Mouse (Mus musculus): ENCODE measurements around the gene Krtap17-1. TPM values are rescaled to one million over a fixed set of nuclear protein-coding genes. Genes with fewer than 3 reads are reported as not detected.

Krtap17-1 gene
- total and polyA plus RNA-seq, 2 experiments from 2014 or later: not detected

GRCm38 (mm10) chr11:99965961-99966360 lies 27.8 kb downstream of the Krtap17-1 start:
- TF ChIP-seq EP300 (IDR thresholded peaks at IDR 0.05; ENCODE audit: low read depth) (no peak), CTCF (IDR thresholded peaks at IDR 0.05; ENCODE audit: low read depth) (no peak)
- ATAC-seq (ENCODE audit: insufficient read depth, low read depth): no peak

GRCm38 (mm10) chr11:99964213-99964612 lies 29.6 kb downstream of the Krtap17-1 start:
- no peak for ATAC-seq (ENCODE audit: insufficient read depth, low read depth)
- Histone ChIP-seq H3K9me3 (replicated peaks; ENCODE audit: control insufficient read depth, low read length) (no peaks in the 10 kb centered on the region), H3K27ac (ENCODE audit: low read depth) (no peak overlapping the region), H3K4me2 (ENCODE audit: low read depth, low read length) (no peak overlapping the region), H3K36me3 (replicated peaks; ENCODE audit: control insufficient read depth, insufficient read depth, low read length) (no peaks in the 10 kb centered on the region), H3K9ac (replicated peaks; ENCODE audit: low read depth, low read length) (no peak overlapping the region), H3K4me3 (ENCODE audit: low read depth, low read length) (no peak overlapping the region), H3K27me3 (ENCODE audit: control insufficient read depth, insufficient read depth, low read length) (no peaks in the 10 kb centered on the region), H3K4me1 (ENCODE audit: control insufficient read depth, insufficient read depth) (no peaks in the 10 kb centered on the region)
- no peak for DNase-seq (ENCODE audit: low spot score)
- TF ChIP-seq CTCF (IDR thresholded peaks at IDR 0.05; ENCODE audit: low read depth) (no peak), EP300 (IDR thresholded peaks at IDR 0.05; ENCODE audit: low read depth) (no peak)
- WGBS: 53% methylated on average over 6 of the region's 6 CpGs

More at GRCm38 (mm10) chr11:99965961-99966360, 27.8 kb downstream of the Krtap17-1 start:
- 26% methylated on average over 2 of the region's 2 CpGs for WGBS
- Histone ChIP-seq H3K27me3 (ENCODE audit: control insufficient read depth, insufficient read depth, low read length) (no peaks in the 10 kb centered on the region), H3K4me2 (ENCODE audit: low read depth, low read length) (no peak overlapping the region), H3K36me3 (replicated peaks; ENCODE audit: control insufficient read depth, insufficient read depth, low read length) (no peaks in the 10 kb centered on the region), H3K27ac (ENCODE audit: low read depth) (no peak overlapping the region), H3K9me3 (replicated peaks; ENCODE audit: control insufficient read depth, low read length) (no peaks in the 10 kb centered on the region), H3K4me3 (ENCODE audit: low read depth, low read length) (no peak overlapping the region), H3K9ac (replicated peaks; ENCODE audit: low read depth, low read length) (no peak overlapping the region), H3K4me1 (ENCODE audit: control insufficient read depth, insufficient read depth) (no peaks in the 10 kb centered on the region)
- DNase-seq (ENCODE audit: low spot score): no peak

- 72% methylated on average over 2 of the region's 2 CpGs for WGBS
- DNase-seq (ENCODE audit: low spot score) (no peak), ATAC-seq (ENCODE audit: insufficient read depth, low read depth) (no peak)
- TF ChIP-seq EP300 (IDR thresholded peaks at IDR 0.05; ENCODE audit: low read depth): no peak
- TF ChIP-seq CTCF (IDR thresholded peaks at IDR 0.05; ENCODE audit: low read depth): no peak
- Histone ChIP-seq H3K9me3 (replicated peaks; ENCODE audit: control insufficient read depth, low read length) (no peaks in the 10 kb centered on the region), H3K36me3 (replicated peaks; ENCODE audit: control insufficient read depth, insufficient read depth, low read length) (no peaks in the 10 kb centered on the region), H3K27ac (ENCODE audit: low read depth) (no peak within 1 kb of the TSS), H3K9ac (replicated peaks; ENCODE audit: low read depth, low read length) (no peak within 1 kb of the TSS), H3K4me1 (ENCODE audit: control insufficient read depth, insufficient read depth) (no peaks in the 10 kb centered on the region), H3K4me3 (ENCODE audit: low read depth, low read length) (no peak within 1 kb of the TSS), H3K4me2 (ENCODE audit: low read depth, low read length) (no peak within 1 kb of the TSS), H3K27me3 (ENCODE audit: control insufficient read depth, insufficient read depth, low read length) (no peaks in the 10 kb centered on the region)
These were observed 45.6 kb downstream of the Krtap17-1 start, which contains the start of gene Krtap9-5 for GRCm38 (mm10) chr11:99948175-99948574. TSS of gene Krtap9-5 (plus strand) at chr11:99948475.

Other genes with a start within 250 kb of the Krtap17-1 start
Only the 30 nearest of the 32 such genes appear.
- not detected in 2 replicates for gene Krtap4-8, start 213.3 kb downstream of the Krtap17-1 start, total RNA-seq (2014; rRNA removed; ENCODE audit: low replicate concordance)
- not detected in 2 replicates for gene Krtap4-8, start 213.3 kb downstream of the Krtap17-1 start, polyA plus RNA-seq (2015; fragmentation: Nextera tagmentation; extraction: Ambion mirVana)
- not detected in 2 replicates for gene Krtap4-9, start 208.8 kb downstream of the Krtap17-1 start, total RNA-seq (2014; rRNA removed; ENCODE audit: low replicate concordance)
- not detected in 2 replicates for gene Krtap4-9, start 208.8 kb downstream of the Krtap17-1 start, polyA plus RNA-seq (2015; fragmentation: Nextera tagmentation; extraction: Ambion mirVana)
- not detected in 2 replicates for gene Gm11596, start 200.5 kb downstream of the Krtap17-1 start, total RNA-seq (2014; rRNA removed; ENCODE audit: low replicate concordance)
- not detected in 2 replicates for gene Gm11596, start 200.5 kb downstream of the Krtap17-1 start, polyA plus RNA-seq (2015; fragmentation: Nextera tagmentation; extraction: Ambion mirVana)
- gene Gm11569, start 195.1 kb downstream of the Krtap17-1 start, total RNA-seq (2014; rRNA removed; ENCODE audit: low replicate concordance): not detected in 2 replicates
- not detected in 2 replicates for gene Gm11569, start 195.1 kb downstream of the Krtap17-1 start, polyA plus RNA-seq (2015; fragmentation: Nextera tagmentation; extraction: Ambion mirVana)
- gene Gm11554, start 189.5 kb downstream of the Krtap17-1 start, total RNA-seq (2014; rRNA removed; ENCODE audit: low replicate concordance): not detected in 2 replicates
- not detected in 2 replicates for gene Gm11554, start 189.5 kb downstream of the Krtap17-1 start, polyA plus RNA-seq (2015; fragmentation: Nextera tagmentation; extraction: Ambion mirVana)
- gene Krtap4-13, start 184.1 kb downstream of the Krtap17-1 start, total RNA-seq (2014; rRNA removed; ENCODE audit: low replicate concordance): not detected in 2 replicates
- not detected in 2 replicates for gene Krtap4-13, start 184.1 kb downstream of the Krtap17-1 start, polyA plus RNA-seq (2015; fragmentation: Nextera tagmentation; extraction: Ambion mirVana)
- gene Gm11564, start 178.3 kb downstream of the Krtap17-1 start, total RNA-seq (2014; rRNA removed; ENCODE audit: low replicate concordance): not detected in 2 replicates
- gene Gm11564, start 178.3 kb downstream of the Krtap17-1 start, polyA plus RNA-seq (2015; fragmentation: Nextera tagmentation; extraction: Ambion mirVana): not detected in 2 replicates
- gene 2300003K06Rik, start 155.9 kb downstream of the Krtap17-1 start, total RNA-seq (2014; rRNA removed; ENCODE audit: low replicate concordance): not detected in 2 replicates
- gene 2300003K06Rik, start 155.9 kb downstream of the Krtap17-1 start, polyA plus RNA-seq (2015; fragmentation: Nextera tagmentation; extraction: Ambion mirVana): not detected in 2 replicates
- gene Krtap4-16, start 142.4 kb downstream of the Krtap17-1 start, total RNA-seq (2014; rRNA removed; ENCODE audit: low replicate concordance): not detected in 2 replicates
- not detected in 2 replicates for gene Krtap4-16, start 142.4 kb downstream of the Krtap17-1 start, polyA plus RNA-seq (2015; fragmentation: Nextera tagmentation; extraction: Ambion mirVana)
- not detected in 2 replicates for gene Gm11568, start 136.1 kb downstream of the Krtap17-1 start, total RNA-seq (2014; rRNA removed; ENCODE audit: low replicate concordance)
- gene Gm11568, start 136.1 kb downstream of the Krtap17-1 start, polyA plus RNA-seq (2015; fragmentation: Nextera tagmentation; extraction: Ambion mirVana): not detected in 2 replicates
- not detected in 2 replicates for gene Gm11559, start 129.5 kb downstream of the Krtap17-1 start, total RNA-seq (2014; rRNA removed; ENCODE audit: low replicate concordance)
- not detected in 2 replicates for gene Gm11559, start 129.5 kb downstream of the Krtap17-1 start, polyA plus RNA-seq (2015; fragmentation: Nextera tagmentation; extraction: Ambion mirVana)
- gene Krtap9-1, start 120.6 kb downstream of the Krtap17-1 start, total RNA-seq (2014; rRNA removed; ENCODE audit: low replicate concordance): not detected in 2 replicates
- not detected in 2 replicates for gene Krtap9-1, start 120.6 kb downstream of the Krtap17-1 start, polyA plus RNA-seq (2015; fragmentation: Nextera tagmentation; extraction: Ambion mirVana)
- gene Gm11567, start 114.8 kb downstream of the Krtap17-1 start, total RNA-seq (2014; rRNA removed; ENCODE audit: low replicate concordance): not detected in 2 replicates
- gene Gm11567, start 114.8 kb downstream of the Krtap17-1 start, polyA plus RNA-seq (2015; fragmentation: Nextera tagmentation; extraction: Ambion mirVana): not detected in 2 replicates
- gene Krtap31-1, start 86.1 kb downstream of the Krtap17-1 start, total RNA-seq (2014; rRNA removed; ENCODE audit: low replicate concordance): not detected in 2 replicates
- gene Krtap31-1, start 86.1 kb downstream of the Krtap17-1 start, polyA plus RNA-seq (2015; fragmentation: Nextera tagmentation; extraction: Ambion mirVana): not detected in 2 replicates
- gene Gm11565, start 79.2 kb downstream of the Krtap17-1 start, total RNA-seq (2014; rRNA removed; ENCODE audit: low replicate concordance): not detected in 2 replicates
- not detected in 2 replicates for gene Gm11565, start 79.2 kb downstream of the Krtap17-1 start, polyA plus RNA-seq (2015; fragmentation: Nextera tagmentation; extraction: Ambion mirVana)
- gene Krtap31-2, start 57.7 kb downstream of the Krtap17-1 start, total RNA-seq (2014; rRNA removed; ENCODE audit: low replicate concordance): not detected in 2 replicates
- not detected in 2 replicates for gene Krtap31-2, start 57.7 kb downstream of the Krtap17-1 start, polyA plus RNA-seq (2015; fragmentation: Nextera tagmentation; extraction: Ambion mirVana)
- not detected in 2 replicates for gene Krtap9-5, start 45.5 kb downstream of the Krtap17-1 start, total RNA-seq (2014; rRNA removed; ENCODE audit: low replicate concordance)
- not detected in 2 replicates for gene Krtap9-5, start 45.5 kb downstream of the Krtap17-1 start, polyA plus RNA-seq (2015; fragmentation: Nextera tagmentation; extraction: Ambion mirVana)
- not detected in 2 replicates for gene Krtap29-1, start 14.9 kb downstream of the Krtap17-1 start, total RNA-seq (2014; rRNA removed; ENCODE audit: low replicate concordance)
- gene Krtap29-1, start 14.9 kb downstream of the Krtap17-1 start, polyA plus RNA-seq (2015; fragmentation: Nextera tagmentation; extraction: Ambion mirVana): not detected in 2 replicates
- gene Krtap16-1, start 7.4 kb downstream of the Krtap17-1 start, total RNA-seq (2014; rRNA removed; ENCODE audit: low replicate concordance): not detected in 2 replicates
- not detected in 2 replicates for gene Krtap16-1, start 7.4 kb downstream of the Krtap17-1 start, polyA plus RNA-seq (2015; fragmentation: Nextera tagmentation; extraction: Ambion mirVana)
- not detected in 2 replicates for gene Krt33a, start 22.2 kb upstream of the Krtap17-1 start, total RNA-seq (2014; rRNA removed; ENCODE audit: low replicate concordance)
- not detected in 2 replicates for gene Krt33a, start 22.2 kb upstream of the Krtap17-1 start, polyA plus RNA-seq (2015; fragmentation: Nextera tagmentation; extraction: Ambion mirVana)
- gene Krt33b, start 35.9 kb upstream of the Krtap17-1 start, total RNA-seq (2014; rRNA removed; ENCODE audit: low replicate concordance): not detected in 2 replicates
- gene Krt33b, start 35.9 kb upstream of the Krtap17-1 start, polyA plus RNA-seq (2015; fragmentation: Nextera tagmentation; extraction: Ambion mirVana): not detected in 2 replicates
- gene Krt34, start 47.6 kb upstream of the Krtap17-1 start, total RNA-seq (2014; rRNA removed; ENCODE audit: low replicate concordance): not detected in 2 replicates
- gene Krt34, start 47.6 kb upstream of the Krtap17-1 start, polyA plus RNA-seq (2015; fragmentation: Nextera tagmentation; extraction: Ambion mirVana): not detected in 2 replicates
- gene Krt31, start 56.6 kb upstream of the Krtap17-1 start, total RNA-seq (2014; rRNA removed; ENCODE audit: low replicate concordance): not detected in 2 replicates
- not detected in 2 replicates for gene Krt31, start 56.6 kb upstream of the Krtap17-1 start, polyA plus RNA-seq (2015; fragmentation: Nextera tagmentation; extraction: Ambion mirVana)
- gene Krt32, start 94.2 kb upstream of the Krtap17-1 start, total RNA-seq (2014; rRNA removed; ENCODE audit: low replicate concordance): not detected in 2 replicates
- gene Krt32, start 94.2 kb upstream of the Krtap17-1 start, polyA plus RNA-seq (2015; fragmentation: Nextera tagmentation; extraction: Ambion mirVana): not detected in 2 replicates
- not detected in 2 replicates for gene Krt35, start 102.2 kb upstream of the Krtap17-1 start, total RNA-seq (2014; rRNA removed; ENCODE audit: low replicate concordance)
- not detected in 2 replicates for gene Krt35, start 102.2 kb upstream of the Krtap17-1 start, polyA plus RNA-seq (2015; fragmentation: Nextera tagmentation; extraction: Ambion mirVana)
- not detected in 2 replicates for gene Krt36, start 111.6 kb upstream of the Krtap17-1 start, total RNA-seq (2014; rRNA removed; ENCODE audit: low replicate concordance)
- not detected in 2 replicates for gene Krt36, start 111.6 kb upstream of the Krtap17-1 start, polyA plus RNA-seq (2015; fragmentation: Nextera tagmentation; extraction: Ambion mirVana)
- gene Krt13, start 127.6 kb upstream of the Krtap17-1 start, total RNA-seq (2014; rRNA removed; ENCODE audit: low replicate concordance): not detected in 2 replicates
- 0.30 TPM in 1 of 2 replicates, not detected in the other for gene Krt13, start 127.6 kb upstream of the Krtap17-1 start, polyA plus RNA-seq (2015; fragmentation: Nextera tagmentation; extraction: Ambion mirVana)
- 0.12 and 8.1 TPM in 2 replicates for gene Krt15, start 141.9 kb upstream of the Krtap17-1 start, total RNA-seq (2014; rRNA removed; ENCODE audit: low replicate concordance)
- 0.40 and 2.8 TPM in 2 replicates for gene Krt15, start 141.9 kb upstream of the Krtap17-1 start, polyA plus RNA-seq (2015; fragmentation: Nextera tagmentation; extraction: Ambion mirVana)
- 22.5 and 52.2 TPM in 2 replicates for gene Krt19, start 154.7 kb upstream of the Krtap17-1 start, total RNA-seq (2014; rRNA removed; ENCODE audit: low replicate concordance)
- gene Krt19, start 154.7 kb upstream of the Krtap17-1 start, polyA plus RNA-seq (2015; fragmentation: Nextera tagmentation; extraction: Ambion mirVana): 20.6 and 29.3 TPM in 2 replicates
- not detected in 2 replicates for gene Krt9, start 199.3 kb upstream of the Krtap17-1 start, total RNA-seq (2014; rRNA removed; ENCODE audit: low replicate concordance)
- not detected in 2 replicates for gene Krt9, start 199.3 kb upstream of the Krtap17-1 start, polyA plus RNA-seq (2015; fragmentation: Nextera tagmentation; extraction: Ambion mirVana)